Mouse (Mus musculus) CH12.LX (cell line): Measurements from ENCODE around the gene Shisa4. TPM values are rescaled to one million over a fixed set of nuclear protein-coding genes. Genes with fewer than 3 reads are reported as not detected.
A peak's percentile ranks its signal among the peaks of the same experiment; 100 is the strongest.

Experiments
- DNase-seq: peaks from one replicate; pipeline ENCODE4 v3.0.0-alpha.2; 2013; ENCODE audit errors: extremely low read depth
- H3K27ac ChIP-seq: 2 replicates; pipeline ENCODE4 v1.5.1; 2012; ENCODE audit warnings: low read depth, mild to moderate bottlenecking, control low read depth, moderate library complexity; ENCODE audit not compliant: insufficient read depth
- H3K27me3 ChIP-seq: replicated peaks from 2 replicates; pipeline ENCODE3; 2012; ENCODE audit warnings: inconsistent platforms
- H3K36me3 ChIP-seq, 2 experiments: replicated peaks in 1 of 2; 2 replicates each; pipeline versions ENCODE3 to v1.6.1; 2012; ENCODE audit warnings: inconsistent platforms in 1 of 2, low read length in 1 of 2, mild to moderate bottlenecking in 1 of 2, mixed read lengths in 1 of 2, moderate library complexity in 1 of 2; ENCODE audit not compliant: control insufficient read depth in 1 of 2, insufficient read depth in 1 of 2
- H3K4me1 ChIP-seq, 2 experiments: 2 replicates each; pipeline ENCODE4 v1.6.1; 2012; ENCODE audit warnings: inconsistent platforms in 1 of 2, moderate library complexity in 1 of 2; ENCODE audit not compliant: insufficient read depth in 2 of 2, control insufficient read depth in 1 of 2
- H3K4me2 ChIP-seq: 2 replicates; pipeline ENCODE4 v1.6.1; 2012; ENCODE audit warnings: low read depth, mild to moderate bottlenecking, control low read depth; ENCODE audit not compliant: poor library complexity, insufficient read depth, severe bottlenecking
- H3K4me3 ChIP-seq, 3 experiments: fragments of 150-350 bp in 1 of 3; sonication (generic) in 1 of 3; replicated peaks in 1 of 3; 2 replicates each; pipeline versions ENCODE3 to v1.5.1; 2011 to 2012; ENCODE audit warnings: low read depth in 2 of 3, low read length in 2 of 3, mild to moderate bottlenecking in 2 of 3, moderate library complexity in 2 of 3, control low read depth in 1 of 3, improper control_type of control experiment in 1 of 3, inconsistent platforms in 1 of 3, mixed read lengths in 1 of 3; ENCODE audit not compliant: poor library complexity in 1 of 3
- H3K79me2 ChIP-seq: replicated peaks from 2 replicates; pipeline ENCODE4 v1.6.1; 2012; ENCODE audit warnings: mild to moderate bottlenecking, moderate library complexity; ENCODE audit not compliant: control insufficient read depth, poor library complexity, insufficient read depth, severe bottlenecking; ENCODE audit errors: extremely low read depth
- H3K9ac ChIP-seq: 2 replicates; pipeline ENCODE4 v1.6.1; 2012; ENCODE audit warnings: low read depth, mild to moderate bottlenecking, control low read depth, moderate library complexity; ENCODE audit not compliant: insufficient read depth
- H3K9me3 ChIP-seq: replicated peaks from 2 replicates; pipeline ENCODE3; 2012; ENCODE audit warnings: low read length, inconsistent platforms, mixed read lengths
- BHLHE40 ChIP-seq: IDR thresholded peaks from 2 replicates; pipeline ENCODE4 v1.6.1; 2011; ENCODE audit warnings: mild to moderate bottlenecking, low read depth, low read length, improper control_type of control experiment
- CHD1 ChIP-seq: IDR thresholded peaks from 2 replicates; pipeline ENCODE4 v1.6.1; 2012; ENCODE audit warnings: low read depth, low read length, improper control_type of control experiment, inconsistent platforms
- CHD2 ChIP-seq: IDR thresholded peaks from 2 replicates; pipeline ENCODE4 v1.6.1; 2011; ENCODE audit warnings: low read length, improper control_type of control experiment
- ELF1 ChIP-seq: IDR thresholded peaks from 2 replicates; pipeline ENCODE4 v1.6.1; 2014; ENCODE audit warnings: low read depth, mild to moderate bottlenecking, inconsistent platforms, low read length, improper control_type of control experiment
- HCFC1 ChIP-seq: IDR thresholded peaks from 2 replicates; pipeline ENCODE4 v1.6.1; 2012; ENCODE audit warnings: low read depth, mild to moderate bottlenecking, inconsistent platforms, low read length, improper control_type of control experiment
- IRF4 ChIP-seq: IDR thresholded peaks from 2 replicates; pipeline ENCODE4 v1.6.1; 2014; ENCODE audit warnings: low read depth, mild to moderate bottlenecking, inconsistent platforms, low read length, improper control_type of control experiment
- JUN ChIP-seq: IDR thresholded peaks from 2 replicates; pipeline ENCODE4 v1.6.1; 2011; ENCODE audit warnings: low read depth, mild to moderate bottlenecking, low read length, improper control_type of control experiment, moderate library complexity; ENCODE audit not compliant: insufficient read depth
- JUND ChIP-seq: conservative IDR thresholded peaks from 2 replicates; pipeline ENCODE4 v1.6.1; 2011; ENCODE audit warnings: low read depth, low read length, improper control_type of control experiment
- KAT2A ChIP-seq: IDR thresholded peaks from 2 replicates; pipeline ENCODE4 v1.6.1; 2012; ENCODE audit warnings: low read length, improper control_type of control experiment, inconsistent platforms; ENCODE audit not compliant: insufficient replicate concordance
- MAFK ChIP-seq: IDR thresholded peaks from 2 replicates; pipeline ENCODE4 v1.6.1; 2011; ENCODE audit warnings: low read length, improper control_type of control experiment; ENCODE audit not compliant: insufficient replicate concordance
- MXI1 ChIP-seq: IDR thresholded peaks from 2 replicates; pipeline ENCODE4 v1.6.1; 2011; ENCODE audit warnings: mild to moderate bottlenecking, low read depth, low read length, improper control_type of control experiment
- NELFE ChIP-seq: IDR thresholded peaks from 2 replicates; pipeline ENCODE4 v1.6.1; 2011; ENCODE audit warnings: low read depth, low read length, improper control_type of control experiment
- NRF1 ChIP-seq: IDR thresholded peaks from 2 replicates; pipeline ENCODE4 v1.6.1; 2014; ENCODE audit warnings: low read depth, mild to moderate bottlenecking, inconsistent platforms, low read length, improper control_type of control experiment, moderate library complexity
- PAX5 ChIP-seq: IDR thresholded peaks from 2 replicates; pipeline ENCODE4 v1.6.1; 2012; ENCODE audit warnings: low read length, inconsistent platforms, mixed read lengths
- POLR2A ChIP-seq: IDR thresholded peaks from 2 replicates; pipeline ENCODE4 v1.6.1; 2011; ENCODE audit warnings: low read depth, mild to moderate bottlenecking, improper control_type of control experiment, low read length
- POLR2AphosphoS2 ChIP-seq: IDR thresholded peaks from 2 replicates; pipeline ENCODE4 v1.6.1; 2011; ENCODE audit warnings: low read depth, low read length, improper control_type of control experiment
- RAD21 ChIP-seq: IDR thresholded peaks from 2 replicates; pipeline ENCODE4 v1.6.1; 2011; ENCODE audit warnings: low read depth, mild to moderate bottlenecking, low read length, improper control_type of control experiment, moderate library complexity
- SIN3A ChIP-seq: IDR thresholded peaks from 2 replicates; pipeline ENCODE4 v1.6.1; 2012; ENCODE audit warnings: low read length, improper control_type of control experiment, inconsistent platforms
- UBTF ChIP-seq: IDR thresholded peaks from 2 replicates; pipeline ENCODE4 v1.6.1; 2012; ENCODE audit warnings: low read depth, mild to moderate bottlenecking, inconsistent platforms, low read length, improper control_type of control experiment, moderate library complexity
- USF1 ChIP-seq: IDR thresholded peaks from 2 replicates; pipeline ENCODE4 v1.6.1; 2014; ENCODE audit warnings: low read depth, mild to moderate bottlenecking, inconsistent platforms, low read length, improper control_type of control experiment
- USF2 ChIP-seq: conservative IDR thresholded peaks from 2 replicates; pipeline ENCODE4 v1.6.1; 2011; ENCODE audit warnings: low read depth, low read length, improper control_type of control experiment
- ZKSCAN1 ChIP-seq: IDR thresholded peaks from 2 replicates; pipeline ENCODE4 v1.6.1; 2012; ENCODE audit warnings: low read depth, inconsistent platforms, low read length, improper control_type of control experiment, borderline replicate concordance
- ZMIZ1 ChIP-seq: IDR thresholded peaks from 2 replicates; pipeline ENCODE4 v1.6.1; 2012; ENCODE audit warnings: low read depth, mild to moderate bottlenecking, inconsistent platforms, low read length, improper control_type of control experiment
- ZNF384 ChIP-seq: IDR thresholded peaks from 2 replicates; pipeline ENCODE4 v1.6.1; 2012; ENCODE audit warnings: low read depth, low read length, improper control_type of control experiment, inconsistent platforms
- dilution Hi-C: fragments of 300-500 bp; cut with MboI; formaldehyde crosslinking; loops from 2 replicates; pipeline ENCODE4 v1.14.3; 2020; ENCODE audit warnings: low sequenced_read_pairs; ENCODE audit not compliant: extremely low pct_unique_long_range_greater_than_20kb, extremely low pct_ligation_motif_present
- in situ Hi-C: fragments of 300-500 bp; cut with MboI; formaldehyde crosslinking; loops from 3 replicates; pipeline ENCODE4 v1.14.3; 2019; ENCODE audit warnings: low sequenced_read_pairs, low pct_ligation_motif_present, low pct_unique_long_range_greater_than_20kb, mixed read lengths
- polyA plus RNA-seq: library from polyadenylated mRNA; unstranded; fragments of >175 nt; gene quantifications from 2 replicates; pipeline ENCODE4 v1.2.1, GENCODE M21; 2012; ENCODE audit warnings: low read depth; ENCODE audit not compliant: insufficient read length
- total RNA-seq, 2 experiments: library from RNA; depleted of rRNA; stranded (reverse); fragments of 300-350 nt in 1 of 2; fragments of >200 nt in 1 of 2; gene quantifications; 2 replicates each; pipeline ENCODE4 v1.2.3; 2012 to 2014

Shisa4 gene
- total RNA-seq (2012; rRNA removed) (0.08 and 0.13 TPM in 2 replicates), total RNA-seq (2014; rRNA removed) (not detected in 2 replicates), polyA plus RNA-seq (0.18 and 0.41 TPM in 2 replicates)

DNA sequence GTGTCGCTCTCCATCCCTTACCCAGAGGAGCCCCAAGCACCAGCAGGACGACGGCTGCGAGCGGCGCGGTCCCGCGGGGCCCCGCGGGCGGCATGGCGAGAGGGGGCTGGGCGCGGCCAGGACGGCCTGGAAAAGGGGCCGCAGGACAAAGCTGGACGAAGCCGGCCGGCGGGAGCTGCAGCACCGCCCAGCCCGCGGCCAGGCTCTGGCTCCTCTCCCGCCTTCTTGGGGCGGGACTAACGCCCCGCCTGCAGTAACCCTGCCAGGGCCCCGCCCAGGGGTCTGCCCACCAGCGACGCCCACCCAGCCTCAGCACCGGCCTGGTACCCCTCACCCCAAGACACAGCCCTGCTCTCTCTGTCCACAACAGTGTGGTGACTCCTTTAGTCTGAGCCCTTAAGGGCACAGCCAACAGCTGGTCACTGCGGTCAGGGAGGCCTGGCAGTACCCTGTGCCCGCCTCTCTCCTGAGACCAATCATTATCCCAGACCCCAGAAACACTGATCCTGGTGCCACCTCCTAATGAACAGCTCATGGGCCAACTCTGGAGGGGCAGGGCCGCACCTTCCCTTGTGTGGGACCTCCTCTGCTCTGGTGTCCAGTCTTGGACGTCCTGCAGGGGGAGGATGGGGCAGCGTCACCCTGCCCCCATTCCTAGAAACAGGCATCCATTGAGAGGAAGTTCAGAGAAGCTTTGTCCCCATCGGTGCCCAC is at the start of gene Shisa4:
TSS of gene Shisa4 (minus strand) at position 370 of the 714 bp plus-strand sequence.
- H3K4me3 ChIP-seq, result peak within 1 kb of the TSS in 1 of 3 experiments; percentile 13
- no peaks in the 10 kb centered on the region for H3K9me3 ChIP-seq
- in situ Hi-C loops, result loop anchor here (5.0 kb wide), 2 partner anchors 118 to 203 kb away; partner anchors contain the start of gene Elf3
- H3K4me1 ChIP-seq, result peaks cover 3 to 4% of the 10 kb centered on the region in 2 experiments; a peak in 2 of 4 replicates
- no peak within 1 kb of the TSS for H3K9ac ChIP-seq
- dilution Hi-C loops, result no loop called here
- H3K27ac ChIP-seq, result no peak within 1 kb of the TSS
- H3K27me3 ChIP-seq, result no peaks in the 10 kb centered on the region
- H3K79me2 ChIP-seq, result no peaks in the 10 kb centered on the region
- no peaks in the 10 kb centered on the region for H3K36me3 ChIP-seq
- H3K4me2 ChIP-seq, result peak within 1 kb of the TSS; percentile 57
- DNase-seq, result no peak
- no peak for TF ChIP-seq ELF1
- no peak for TF ChIP-seq SIN3A
- no peak for TF ChIP-seq MAFK
- TF ChIP-seq RAD21, result no peak
- TF ChIP-seq HCFC1, result no peak
- no peak for TF ChIP-seq POLR2A
- TF ChIP-seq ZNF384, result no peak
- no peak for TF ChIP-seq JUND
- TF ChIP-seq CHD1, result no peak
- TF ChIP-seq IRF4, result no peak
- no peak for TF ChIP-seq BHLHE40

DNA sequence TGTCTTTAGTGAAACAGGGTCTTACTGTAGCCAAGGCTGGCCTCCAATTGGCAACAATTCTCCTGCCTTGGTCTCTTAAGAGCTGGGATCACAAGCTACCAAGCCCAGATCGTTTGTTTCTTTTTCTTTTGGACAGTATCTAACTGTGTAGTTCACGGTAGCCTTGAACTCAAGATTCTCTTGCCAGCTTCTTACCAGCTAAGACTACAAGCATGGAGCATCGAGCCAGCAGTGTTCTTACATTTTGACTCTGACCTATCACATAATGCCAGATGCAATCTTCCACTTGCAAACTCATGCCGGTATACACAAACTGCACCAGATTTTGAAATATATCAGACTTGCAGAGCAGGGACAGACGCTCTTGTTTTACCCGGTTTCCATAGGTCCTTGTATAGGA is 47.7 kb upstream of the Shisa4 start:
- peaks cover 36 to 78% of the 10 kb centered on the region in 2 experiments for H3K36me3 ChIP-seq
- peaks cover 61% of the 10 kb centered on the region for H3K79me2 ChIP-seq
- in situ Hi-C loops, result no loop called here
- no peak for TF ChIP-seq CHD2
- no peak overlapping the region for H3K4me2 ChIP-seq
- no peaks in the 10 kb centered on the region for H3K27me3 ChIP-seq
- dilution Hi-C loops, result no loop called here
- H3K9me3 ChIP-seq, result no peaks in the 10 kb centered on the region
- H3K4me1 ChIP-seq, result peaks cover 6 to 48% of the 10 kb centered on the region in 2 experiments
- H3K27ac ChIP-seq, result no peak overlapping the region
- no peak for DNase-seq
- no peak overlapping the region for H3K4me3 ChIP-seq
- no peak overlapping the region for H3K9ac ChIP-seq

DNA sequence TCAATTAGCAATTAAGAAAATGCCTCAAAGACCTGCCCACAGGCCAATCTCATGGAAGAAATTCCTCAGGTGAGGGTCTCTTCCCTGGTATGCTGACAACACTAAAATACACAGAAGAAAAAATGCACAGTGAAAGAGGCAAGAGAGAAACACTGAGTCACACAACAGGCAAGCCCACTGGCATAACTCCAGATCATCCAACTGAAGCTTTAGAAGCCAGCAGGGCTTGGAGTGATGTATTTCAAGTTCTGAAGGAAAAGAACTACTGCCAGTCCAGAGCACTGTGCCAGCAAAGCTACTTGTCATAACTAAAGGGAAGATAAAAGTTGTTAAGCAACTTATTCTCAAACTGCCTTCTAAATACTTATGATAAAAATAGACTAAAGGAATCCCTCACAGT is 39.0 kb upstream of the Shisa4 start:
- Histone ChIP-seq H3K4me3 (no peak overlapping the region), H3K27me3 (no peaks in the 10 kb centered on the region), H3K9me3 (no peaks in the 10 kb centered on the region), H3K4me2 (no peak overlapping the region), H3K4me1 (peaks cover 0 to 4% of the 10 kb centered on the region in 2 experiments; a peak in 1 of 4 replicates), H3K27ac (no peak overlapping the region), H3K79me2 (peaks cover 5% of the 10 kb centered on the region; the same call in 1 of the 2 replicates), H3K9ac (no peak overlapping the region), H3K36me3 (peaks cover 68 to 96% of the 10 kb centered on the region in 2 experiments)
- no peak for DNase-seq
- dilution Hi-C loops, result no loop called here
- in situ Hi-C loops, result no loop called here
- TF ChIP-seq USF2 (no peak), MAFK (no peak), USF1 (no peak), UBTF (no peak), NELFE (no peak), JUN (no peak), PAX5 (no peak), SIN3A (no peak), BHLHE40 (no peak), NRF1 (no peak), ZKSCAN1 (no peak), MXI1 (no peak), CHD1 (no peak), KAT2A (no peak), POLR2AphosphoS2 (no peak), RAD21 (no peak), IRF4 (no peak), ZNF384 (no peak), ZMIZ1 (no peak)
